Mouse (Mus musculus) layer of hippocampus, adult 6 months (tissue): ENCODE data around the gene Tpi1. TPM values are rescaled to one million over a fixed set of nuclear protein-coding genes. Genes with fewer than 3 reads are reported as not detected.

ENCODE experiments used
- long read RNA-seq, 2 experiments: library from polyadenylated mRNA; unstranded; transcript quantifications; one replicate each; pipeline ENCODE4 v2.0.0; 2019 to 2020
- polyA plus RNA-seq: library from polyadenylated mRNA; unstranded; fragments of <200 nt; fragmentation: Nextera tagmentation; gene quantifications from 2 replicates; pipeline ENCODE4 v1.2.3, GENCODE M21; 2021

Tpi1 gene
- 1,210 and 1,292 TPM in 2 replicates for polyA plus RNA-seq
- long read RNA-seq, experiment 1, transcript Tpi1-203 (6 exons, 802 nt) = minor isoform, 28 of 1,994 reads
- long read RNA-seq, experiment 1, transcript Tpi1-201 (2 exons, 486 nt) = minor isoform, 8 of 1,994 reads
- long read RNA-seq, experiment 1, transcript Tpi1-205 (7 exons, 1,607 nt) = major isoform, 1,874 of 1,994 reads
- long read RNA-seq, experiment 1, partial matches to known transcripts = 29 of 1,994 reads
- long read RNA-seq, experiment 1, other reads (novel, unspliced or antisense) = 55 of 1,994 reads
- long read RNA-seq, experiment 2, transcript Tpi1-203 (6 exons, 802 nt) = minor isoform, 45 of 3,204 reads
- long read RNA-seq, experiment 2, transcript Tpi1-205 (7 exons, 1,607 nt) = major isoform, 3,119 of 3,204 reads
- long read RNA-seq, experiment 2, partial matches to known transcripts = 9 of 3,204 reads
- long read RNA-seq, experiment 2, other reads (novel, unspliced or antisense) = 31 of 3,204 reads

DNA sequence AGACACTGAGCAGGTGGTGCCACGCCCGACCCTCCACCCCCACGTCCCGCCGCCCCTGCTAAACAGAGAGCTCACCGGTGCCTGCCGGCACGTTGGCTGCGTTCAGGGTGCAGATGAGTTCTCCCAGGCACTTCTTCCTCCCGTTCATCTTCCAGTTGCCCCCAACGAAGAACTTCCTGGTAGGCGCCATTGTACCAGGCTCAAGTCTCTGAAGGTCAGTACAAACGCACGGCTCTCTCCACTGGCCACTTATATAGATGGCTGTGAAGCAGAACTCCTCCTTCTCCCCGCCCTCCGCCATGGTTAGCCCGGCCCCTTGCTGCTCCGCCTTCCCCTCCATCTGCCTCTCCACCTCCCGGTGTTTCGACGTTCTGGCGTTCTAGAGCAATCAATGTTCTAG, at the start of gene Tpi1:
Gene Tpi1 (minus strand): TSS at position 364 of the 400 bp plus-strand sequence.

DNA sequence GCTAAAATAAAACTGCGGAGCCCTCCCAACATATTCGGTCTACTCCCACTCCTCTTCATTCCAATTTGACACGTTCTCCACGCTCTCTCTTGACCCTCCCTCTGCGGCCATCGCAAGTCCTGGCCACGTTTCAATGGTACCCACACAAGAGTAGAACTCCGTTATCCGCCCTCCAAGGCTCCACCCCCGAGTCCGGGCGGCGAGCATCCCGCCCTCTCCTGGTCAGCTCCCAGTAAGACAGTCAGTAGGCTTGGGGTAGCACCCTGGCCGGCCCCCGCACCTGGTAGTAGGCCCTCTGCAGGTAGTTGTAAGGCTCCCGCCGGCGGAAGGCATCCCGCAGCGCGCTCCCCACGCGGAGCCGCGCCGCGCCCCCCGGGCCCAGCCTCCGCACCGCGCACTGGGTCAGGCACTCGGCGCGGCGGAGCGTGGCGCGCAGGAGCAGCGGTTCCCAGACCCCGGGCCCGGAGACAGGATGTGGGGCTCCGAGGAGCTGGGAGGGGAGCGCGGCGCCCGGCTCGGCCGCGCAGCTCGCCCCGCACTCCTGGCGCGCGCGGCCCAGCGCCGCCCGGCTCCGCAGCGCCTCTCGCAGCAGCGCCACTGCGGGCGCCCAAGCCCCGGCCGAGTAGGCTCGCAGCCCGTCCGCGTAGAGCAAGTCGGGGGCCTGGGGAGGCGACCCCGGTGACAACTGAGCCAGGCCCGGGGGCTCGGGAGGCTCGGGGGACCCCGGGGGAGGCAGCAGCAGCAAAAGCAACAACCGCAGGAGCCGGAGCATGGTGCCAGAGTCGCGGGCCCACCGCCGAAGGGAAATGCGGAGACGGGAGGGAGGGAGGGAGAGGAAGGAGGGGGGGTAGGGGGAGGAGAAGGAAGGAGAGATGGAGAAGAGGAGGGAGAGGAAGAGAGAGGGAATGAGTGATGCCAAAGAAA, 43.1 kb upstream of the Tpi1 start, which contains the start of gene P3h3:
Gene P3h3 (minus strand): TSS at position 837 of the 924 bp plus-strand sequence.

DNA sequence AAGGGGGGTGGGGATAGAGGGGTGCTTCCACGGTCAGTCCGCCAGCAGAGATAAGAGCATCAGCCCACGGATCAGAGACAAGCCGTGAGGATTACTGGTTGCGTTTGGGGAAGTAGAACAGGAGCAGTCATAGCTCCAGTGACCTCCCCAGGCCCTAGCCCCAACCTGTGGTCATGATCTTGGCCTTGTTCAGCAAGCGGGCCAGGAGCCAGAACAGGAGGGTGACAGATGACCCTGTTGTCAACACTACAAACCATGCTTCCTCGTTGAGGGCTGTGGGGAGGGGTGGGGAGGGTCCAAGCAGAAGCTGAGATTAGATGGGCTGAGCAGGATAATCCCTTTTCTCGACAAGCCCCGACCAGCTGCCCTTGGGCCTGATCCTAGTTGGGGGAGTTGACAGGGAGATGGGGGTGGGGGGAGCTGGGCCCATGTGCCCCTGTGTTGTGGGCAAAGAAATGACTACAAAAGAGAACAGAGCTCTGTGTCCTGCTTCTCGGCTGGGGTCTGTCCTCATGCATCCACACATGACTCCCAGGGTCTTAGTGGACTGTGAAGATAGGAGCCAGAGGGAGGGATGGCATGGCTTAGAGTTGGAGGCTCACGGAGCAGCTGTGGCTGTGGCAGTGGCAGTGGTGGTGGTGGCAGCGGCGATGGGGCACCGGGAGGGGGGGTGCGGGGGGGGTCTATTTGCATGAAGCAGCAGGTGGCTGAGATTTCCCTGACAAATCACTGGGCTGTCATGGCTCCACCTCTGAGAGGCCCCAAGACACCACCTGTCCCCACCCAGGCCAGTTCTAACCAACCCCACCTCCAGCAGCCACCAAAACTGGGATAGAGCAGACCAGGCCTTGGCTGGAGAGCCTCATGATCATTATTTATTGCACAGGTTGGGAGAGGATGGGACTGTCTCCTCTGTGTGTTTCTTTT, 26.4 kb upstream of the Tpi1 start, which contains the start of gene Gnb3:
Gene Gnb3 (minus strand): TSS at position 35 of the 927 bp plus-strand sequence.

DNA sequence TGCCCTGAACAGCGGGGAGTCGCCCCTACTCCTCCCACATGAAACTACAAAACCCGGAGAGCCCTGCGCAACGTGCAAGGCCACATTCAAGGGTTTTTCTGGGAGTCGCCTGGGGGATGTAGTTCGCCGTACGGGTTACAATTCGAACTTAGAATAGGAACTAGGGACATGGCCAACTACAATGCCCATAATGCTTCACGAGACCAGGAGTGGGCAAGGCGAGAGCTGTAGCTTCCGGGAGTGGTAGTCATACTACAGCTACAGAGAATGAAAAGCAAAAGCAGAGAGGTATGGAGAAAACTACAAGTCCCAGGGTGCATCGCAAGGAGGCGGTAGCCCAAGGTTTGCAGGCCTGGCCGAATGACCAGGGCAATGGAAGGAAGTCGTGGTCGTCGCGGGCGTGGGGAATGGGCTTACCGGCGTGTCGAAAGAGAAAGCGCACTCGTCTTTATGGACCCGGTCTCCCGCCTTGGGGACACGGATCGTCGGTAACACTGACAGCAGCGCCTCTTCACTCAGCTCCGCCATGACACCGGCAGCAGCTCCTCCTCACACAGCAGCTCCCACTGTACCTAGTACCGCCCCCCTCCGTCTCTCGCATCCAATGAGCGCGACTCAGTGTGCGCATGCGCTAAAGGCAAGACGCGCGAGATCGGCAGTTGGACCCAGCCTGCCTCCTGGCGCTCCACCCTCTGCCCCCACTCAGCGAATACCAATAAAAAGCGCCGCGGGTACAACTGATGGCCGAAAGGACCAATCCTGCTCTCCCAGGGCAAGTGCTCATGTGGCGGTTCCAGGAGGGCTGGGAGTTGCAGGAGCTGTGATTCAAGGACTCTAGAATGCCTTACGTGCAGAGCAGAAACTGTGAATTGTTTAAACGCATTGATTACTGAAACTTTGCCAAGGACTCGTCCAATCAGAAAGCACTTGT, 15.0 kb upstream of the Tpi1 start, which contains the start of the genes Usp5 and Cdca3:
Gene Usp5 (minus strand): TSS at position 617 of the 931 bp plus-strand sequence.
Gene Cdca3 (plus strand): TSS at position 680 of the 931 bp plus-strand sequence.

DNA sequence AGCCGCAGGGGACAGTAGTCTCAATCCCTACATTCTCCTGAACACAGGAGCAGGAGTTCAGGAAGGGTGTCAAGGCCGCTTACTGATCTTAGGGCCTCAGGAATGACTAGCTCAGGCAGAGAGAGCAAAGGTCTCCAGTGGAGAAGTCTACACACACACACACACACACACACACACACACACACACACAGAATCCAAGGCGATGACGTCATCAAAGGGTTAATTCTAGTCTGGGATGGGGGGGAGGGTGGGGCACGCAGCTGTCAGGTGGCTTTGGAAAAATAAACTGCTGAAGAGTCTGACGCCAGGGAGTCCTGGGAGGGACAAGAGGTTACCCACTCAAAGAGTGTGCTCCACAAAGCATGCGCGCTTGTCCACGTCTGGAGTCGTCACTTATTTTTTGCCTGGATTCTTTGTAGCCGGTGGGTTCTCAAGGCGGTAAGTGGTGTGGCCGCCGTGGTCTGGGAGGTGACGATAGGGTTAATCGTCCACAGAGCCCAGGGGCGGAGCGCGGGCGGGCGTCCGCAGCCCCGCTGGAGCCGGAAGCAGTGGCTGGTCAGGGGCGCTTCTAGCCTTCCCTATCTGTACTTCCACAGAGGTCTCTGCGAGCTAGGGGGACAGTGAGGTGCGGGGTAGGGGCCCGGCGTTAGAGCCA, 5.6 kb downstream of the Tpi1 start, which contains the start of gene Spsb2:
Gene Spsb2 (plus strand): TSS at position 304 of the 655 bp plus-strand sequence.

DNA sequence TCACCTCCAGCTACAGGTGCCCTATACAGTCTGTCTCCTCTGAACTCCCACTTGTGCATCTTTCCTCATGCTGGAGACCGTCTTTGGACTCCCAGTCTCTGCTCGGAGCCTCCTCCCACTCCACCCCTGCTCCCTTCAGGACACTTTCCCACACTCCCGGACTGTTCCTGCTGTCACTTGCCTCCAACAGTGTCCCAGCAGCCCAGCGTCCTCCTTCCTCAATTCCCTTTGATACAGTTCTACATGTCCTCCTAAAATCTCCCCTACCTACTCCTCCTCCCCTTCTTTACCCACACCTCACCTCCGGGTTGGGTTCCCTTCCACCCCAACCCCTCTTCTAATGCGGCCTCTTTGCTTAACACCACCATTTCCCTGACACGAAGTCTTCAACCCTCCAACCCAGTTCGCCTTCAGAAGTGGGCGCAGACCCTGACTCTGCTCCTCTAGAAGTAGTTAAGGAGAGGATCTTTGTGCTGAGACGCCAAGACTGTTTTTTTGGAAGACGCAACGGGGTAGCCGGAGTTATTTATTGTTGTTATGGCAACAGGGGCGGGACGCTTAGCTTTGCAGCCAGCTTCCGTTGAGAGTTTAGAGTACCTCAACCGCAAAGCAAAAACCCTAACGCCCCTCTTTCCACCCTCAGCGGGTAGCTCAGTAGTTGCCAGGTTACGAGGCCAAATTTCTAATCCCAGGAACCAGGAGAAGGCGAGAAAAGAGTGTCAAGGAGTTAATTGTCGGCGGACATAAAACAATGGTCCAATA, 34.7 kb downstream of the Tpi1 start, which contains the start of gene Lrrc23:
Gene Lrrc23 (minus strand): TSS at position 506 of the 762 bp plus-strand sequence.

DNA sequence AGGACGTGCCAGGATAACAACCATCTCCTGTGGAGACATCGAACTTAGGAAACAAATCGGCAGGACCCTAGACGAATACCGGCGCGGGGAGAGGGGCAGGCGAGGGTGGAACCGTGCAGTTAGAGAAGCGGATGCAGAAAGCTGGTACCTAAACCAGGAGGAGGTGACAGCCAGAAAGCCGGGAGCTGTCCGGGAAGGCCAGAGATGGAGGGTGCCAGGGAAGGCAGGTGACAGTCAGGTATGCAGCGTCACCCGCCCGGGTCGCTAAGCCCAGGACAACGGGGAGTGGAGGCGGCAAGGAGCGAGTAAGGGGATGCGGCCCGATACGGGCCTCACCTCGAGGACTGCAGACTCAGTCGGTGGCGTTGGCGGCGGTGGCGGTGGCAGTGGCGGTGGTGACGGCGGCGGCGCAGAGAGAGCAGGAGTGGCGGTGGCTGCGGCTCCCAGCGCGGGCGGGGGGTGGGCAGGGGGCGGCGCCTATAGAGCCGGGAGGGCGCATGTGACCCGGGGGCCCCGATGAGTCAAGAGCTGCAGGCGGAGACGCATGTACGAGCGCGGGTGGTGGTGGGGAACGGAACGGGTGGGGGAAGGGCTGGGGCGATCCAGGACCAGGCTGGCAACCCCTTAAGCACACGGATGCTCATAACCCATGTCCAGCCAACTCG, 44.9 kb downstream of the Tpi1 start, which contains the start of gene Eno2:
Gene Eno2 (minus strand): TSS at position 573 of the 665 bp plus-strand sequence.

Other genes with a start within 250 kb of the Tpi1 start
- not detected in 2 replicates for gene C1rb, start 244.0 kb downstream of the Tpi1 start, polyA plus RNA-seq
- 0.05 TPM in 1 of 2 replicates, not detected in the other for gene C1s2, start 178.2 kb downstream of the Tpi1 start, polyA plus RNA-seq
- gene Lpcat3, start 151.3 kb downstream of the Tpi1 start, polyA plus RNA-seq = 20.8 and 21.3 TPM in 2 replicates
- gene Emg1, start 102.1 kb downstream of the Tpi1 start, polyA plus RNA-seq = 101 and 108 TPM in 2 replicates
- gene Phb2, start 102.0 kb downstream of the Tpi1 start, polyA plus RNA-seq = 140 and 157 TPM in 2 replicates
- gene Ptpn6, start 75.6 kb downstream of the Tpi1 start, polyA plus RNA-seq = 4.1 and 4.6 TPM in 2 replicates
- gene Grcc10, start 72.9 kb downstream of the Tpi1 start, polyA plus RNA-seq = 1,248 and 1,281 TPM in 2 replicates
- 0.06 TPM in 1 of 2 replicates, not detected in the other for gene Gm45234, start 58.3 kb downstream of the Tpi1 start, polyA plus RNA-seq
- gene Atn1, start 57.8 kb downstream of the Tpi1 start, polyA plus RNA-seq = 14.3 and 15.6 TPM in 2 replicates
- gene Eno2, start 44.6 kb downstream of the Tpi1 start, polyA plus RNA-seq = 599 and 862 TPM in 2 replicates
- 4.3 and 6.1 TPM in 2 replicates for gene Lrrc23, start 34.6 kb downstream of the Tpi1 start, polyA plus RNA-seq
- 5.4 and 5.5 TPM in 2 replicates for gene Spsb2, start 5.6 kb downstream of the Tpi1 start, polyA plus RNA-seq
- 98.8 and 105 TPM in 2 replicates for gene Usp5, start 15.2 kb upstream of the Tpi1 start, polyA plus RNA-seq
- gene Cdca3, start 15.3 kb upstream of the Tpi1 start, polyA plus RNA-seq = 0.59 and 0.67 TPM in 2 replicates
- gene Gnb3, start 26.0 kb upstream of the Tpi1 start, polyA plus RNA-seq = 0.13 and 0.43 TPM in 2 replicates
- gene P3h3, start 43.5 kb upstream of the Tpi1 start, polyA plus RNA-seq = 1.0 and 1.2 TPM in 2 replicates
- gene Gpr162, start 49.7 kb upstream of the Tpi1 start, polyA plus RNA-seq = 1.1 and 1.4 TPM in 2 replicates
- 0.34 and 0.68 TPM in 2 replicates for gene Cd4, start 73.9 kb upstream of the Tpi1 start, polyA plus RNA-seq
- 7.0 and 11.9 TPM in 2 replicates for gene Lag3, start 97.4 kb upstream of the Tpi1 start, polyA plus RNA-seq
- gene Ptms, start 105.8 kb upstream of the Tpi1 start, polyA plus RNA-seq = 294 and 362 TPM in 2 replicates
- 604 and 679 TPM in 2 replicates for gene Mlf2, start 117.1 kb upstream of the Tpi1 start, polyA plus RNA-seq
- 236 and 263 TPM in 2 replicates for gene Cops7a, start 151.2 kb upstream of the Tpi1 start, polyA plus RNA-seq
- 40.7 and 47.6 TPM in 2 replicates for gene Pianp, start 182.4 kb upstream of the Tpi1 start, polyA plus RNA-seq
- gene Zfp384, start 194.8 kb upstream of the Tpi1 start, polyA plus RNA-seq = 7.6 and 8.3 TPM in 2 replicates
- 54.3 and 56.6 TPM in 2 replicates for gene Ing4, start 225.5 kb upstream of the Tpi1 start, polyA plus RNA-seq
- gene Acrbp, start 235.4 kb upstream of the Tpi1 start, polyA plus RNA-seq = 0.72 and 1.4 TPM in 2 replicates